Mouse (Mus musculus): ENCODE measurements around the gene Slc37a3. TPM values are rescaled to one million over a fixed set of nuclear protein-coding genes. Genes with fewer than 3 reads are reported as not detected.

The Slc37a3 gene
- total RNA-seq, 2 experiments from 2014 or later: 72.2 to 75.5 TPM

Other genes with a start within 250 kb of the Slc37a3 start
- 10 to 100 TPM; 38.7 to 39.9 TPM for gene Kdm7a, start 170.9 kb downstream of the Slc37a3 start, total RNA-seq (2021)
- not detected for gene Rab19, start 3.5 kb upstream of the Slc37a3 start, total RNA-seq (2021)
- gene Mkrn1, start 42.8 kb upstream of the Slc37a3 start, total RNA-seq (2021): 100 to 1,000 TPM; 152 to 154 TPM
- gene Dennd2a, start 180.2 kb upstream of the Slc37a3 start, total RNA-seq (2021): 10 to 100 TPM; 20.2 to 22.0 TPM
- 10 to 100 TPM; 28.1 to 31.0 TPM for gene Adck2, start 196.2 kb upstream of the Slc37a3 start, total RNA-seq (2021)
- under 1 TPM in 1 of 2 experiments, not detected in 1; 0.80 TPM for gene Gm42420, start 208.1 kb upstream of the Slc37a3 start, total RNA-seq (2021)
- gene Ndufb2, start 214.9 kb upstream of the Slc37a3 start, total RNA-seq (2021): 100 to 1,000 TPM; 175 to 187 TPM